ENCODE assay signal across 16 mouse cellular contexts in genomic region chr8:70688136-70688535, GRCm38 (mm10). TPM values are rescaled to one million over a fixed set of nuclear protein-coding genes. Genes with fewer than 3 reads are reported as not detected.
"Had no signal": no experiment of that assay in that cellular context is flagged by ENCODE, and none has a peak within 500 bp of the region (broad histone marks: within the 10 kb centered on the region; RNA-seq: fewer than 3 reads in every experiment).

No protein-coding gene starts in this region.

- ATAC-seq: midbrain, embryonic 16.5 days had no signal

- H3K9me3 ChIP-seq: limb, embryonic 13.5 days; neural tube, embryonic 13.5 days had no signal

- H3K27me3 ChIP-seq: limb, embryonic 13.5 days; neural tube, embryonic 13.5 days had no signal

- H3K27ac ChIP-seq: kidney, postnatal 0 days; limb, embryonic 13.5 days; liver, embryonic 14.5 days; neural tube, embryonic 13.5 days had no signal

- H3K4me3 ChIP-seq: limb, embryonic 13.5 days; neural tube, embryonic 13.5 days had no signal

- DNase-seq: lung, adult 2 months; retina, postnatal 1 day; right cerebral cortex, postnatal 4 days; spleen, adult 18-20 months; thymus, postnatal 36 days had no signal

- H3K4me2 ChIP-seq: limb, embryonic 13.5 days; midbrain, embryonic 11.5 days; neural tube, embryonic 13.5 days had no signal

- H3K36me3 ChIP-seq: limb, embryonic 13.5 days; neural tube, embryonic 13.5 days had no signal

- H3K9ac ChIP-seq: limb, embryonic 13.5 days; liver, embryonic 14.5 days; neural tube, embryonic 13.5 days had no signal

RNA-seq across cellular contexts. Expression of gene Iqcn, which starts 15.1 kb away (rescaled TPM):
- total RNA-seq: liver, adult 2 months had no signal
- polyA plus RNA-seq: limb, embryonic 13.5 days; liver, adult 2 months; liver, embryonic 14.5 days; lung, adult 2 months; midbrain, embryonic 16.5 days had no signal

RNA-seq across cellular contexts. Expression of gene Gm3336, which starts 30.2 kb away (rescaled TPM):
- total RNA-seq: layer of hippocampus, adult 18-20 months; layer of hippocampus, postnatal 10 days; left cerebral cortex, postnatal 36 days; megakaryocyte, adult 5-6 weeks had no signal
- polyA plus RNA-seq: limb, embryonic 13.5 days; midbrain, embryonic 11.5 days; midbrain, embryonic 16.5 days; neural tube, embryonic 13.5 days had no signal
